Mouse (Mus musculus) liver, embryonic 14.5 days (tissue): Measurements from ENCODE around the gene Uqcc2. TPM values are rescaled to one million over a fixed set of nuclear protein-coding genes. Genes with fewer than 3 reads are reported as not detected.

Experiments
- ATAC-seq: fragments of 200-750 bp; cut with Nextera tagmentation; 2 replicates; pipeline ENCODE4 v1.8.0; 2017; ENCODE audit warnings: moderate number of reproducible peaks, mild to moderate bottlenecking, moderate library complexity; ENCODE audit not compliant: insufficient read depth
- DNase-seq, 3 experiments: peaks; one replicate each; pipeline ENCODE4 v3.0.0-alpha.2; 2012 to 2013; ENCODE audit warnings: low read depth in 3 of 3, low spot score in 3 of 3
- H3K27ac ChIP-seq: fragments of 300-500 bp; sonication (generic); 2 replicates; pipeline ENCODE4 v1.5.1; 2014; ENCODE audit warnings: moderate library complexity, mild to moderate bottlenecking, control low read depth, inconsistent platforms
- H3K27me3 ChIP-seq: fragments of 300-500 bp; sonication (generic); 2 replicates; pipeline ENCODE4 v1.6.1; 2014; ENCODE audit warnings: mild to moderate bottlenecking, low read length, moderate library complexity; ENCODE audit not compliant: control insufficient read depth, insufficient read depth
- H3K36me3 ChIP-seq: fragments of 300-500 bp; sonication (generic); replicated peaks from 2 replicates; pipeline ENCODE4 v1.6.1; 2014; ENCODE audit warnings: low read depth; ENCODE audit not compliant: control insufficient read depth, insufficient read depth
- H3K4me1 ChIP-seq, 2 experiments: fragments of 200-500 bp in 1 of 2; fragments of 300-500 bp in 1 of 2; sonication (generic) in 1 of 2; replicated peaks; 2 replicates each; pipeline ENCODE4 v1.6.1; 2012 to 2014; ENCODE audit warnings: antibody characterized with exemption in 1 of 2, inconsistent platforms in 1 of 2, low read length in 1 of 2; ENCODE audit not compliant: control insufficient read depth in 2 of 2, insufficient read depth in 2 of 2
- H3K4me2 ChIP-seq: fragments of 300-500 bp; sonication (generic); 2 replicates; pipeline ENCODE4 v1.6.1; 2014; ENCODE audit warnings: low read depth, mild to moderate bottlenecking, control low read depth, moderate library complexity
- H3K4me3 ChIP-seq, 2 experiments: fragments of 200-500 bp in 1 of 2; fragments of 300-500 bp in 1 of 2; sonication (generic) in 1 of 2; 2 replicates each; pipeline ENCODE4 v1.5.1; 2012 to 2014; ENCODE audit warnings: low read depth in 2 of 2, low read length in 2 of 2, mild to moderate bottlenecking in 2 of 2, control low read depth in 1 of 2, inconsistent platforms in 1 of 2, moderate library complexity in 1 of 2; ENCODE audit not compliant: insufficient read depth in 1 of 2
- H3K9ac ChIP-seq: fragments of 300-500 bp; sonication (generic); replicated peaks from 2 replicates; pipeline ENCODE4 v1.6.1; 2014; ENCODE audit warnings: mild to moderate bottlenecking, control low read depth, moderate library complexity
- H3K9me3 ChIP-seq: fragments of 300-500 bp; sonication (generic); 2 replicates; pipeline ENCODE4 v1.6.1; 2016; ENCODE audit warnings: low read length, mixed read lengths; ENCODE audit not compliant: control insufficient read depth
- CTCF ChIP-seq: IDR thresholded peaks from 2 replicates; pipeline ENCODE4 v1.5.1; 2016; ENCODE audit warnings: antibody characterized with exemption, low read depth, control low read depth
- EP300 ChIP-seq: IDR thresholded peaks from 2 replicates; pipeline ENCODE4 v1.6.1; 2016; ENCODE audit warnings: antibody characterized with exemption, low read depth
- WGBS: fragments of 180-500 bp; shearing (Covaris S2); extraction: QIAGEN DNeasy Blood & Tissue Kit; methylation state at CpG from one replicate; pipeline ENCODE4 v1.1.7; 2014; ENCODE audit not compliant: insufficient replicate concordance; 5-methylcytosine and 5-hydroxymethylcytosine counted together
- polyA plus RNA-seq, 2 experiments: library from polyadenylated mRNA; depleted of rRNA in 1 of 2; stranded (reverse) in 1 of 2; unstranded in 1 of 2; fragments of >200 nt; fragmentation: Nextera tagmentation in 1 of 2; extraction: Ambion mirVana in 1 of 2; gene quantifications; 2 replicates each; pipeline versions ENCODE4 v1.2.1 to v1.2.3; 2012 to 2014

Uqcc2 gene
- polyA plus RNA-seq, 2 experiments, result 129 to 208 TPM

- H3K9ac ChIP-seq, result no peak overlapping the region
- H3K27ac ChIP-seq, result no peak overlapping the region
- H3K4me3 ChIP-seq, result no peak overlapping the region
- DNase-seq, result no peak
- no peaks in the 10 kb centered on the region for H3K9me3 ChIP-seq
- ATAC-seq, result no peak
- H3K27me3 ChIP-seq, result no peaks in the 10 kb centered on the region
- no peak overlapping the region for H3K4me2 ChIP-seq
- peaks cover 5 to 14% of the 10 kb centered on the region in 2 experiments for H3K4me1 ChIP-seq
- WGBS, result 82% methylated on average over 5 of the region's 5 CpGs
- TF ChIP-seq CTCF (no peak), EP300 (no peak)
- H3K36me3 ChIP-seq, result no peaks in the 10 kb centered on the region; the same call in none of the 2 replicates
Observed at GRCm38 (mm10) chr17:27128189-27128588, 5.5 kb downstream of the Uqcc2 start.

GRCm38 (mm10) chr17:27126974-27127373 lies 6.7 kb downstream of the Uqcc2 start:
- H3K27me3 ChIP-seq, result no peaks in the 10 kb centered on the region
- WGBS, result 78% methylated on average over 10 of the region's 10 CpGs
- peaks cover 0 to 5% of the 10 kb centered on the region in 2 experiments; a peak in 1 of 4 replicates for H3K4me1 ChIP-seq
- ATAC-seq (no peak), DNase-seq (no peak)
- H3K27ac ChIP-seq, result no peak overlapping the region
- no peak overlapping the region for H3K4me3 ChIP-seq
- H3K9me3 ChIP-seq, result no peaks in the 10 kb centered on the region
- no peak overlapping the region for H3K4me2 ChIP-seq
- TF ChIP-seq EP300, result no peak
- no peak for TF ChIP-seq CTCF
- no peaks in the 10 kb centered on the region; the same call in none of the 2 replicates for H3K36me3 ChIP-seq
- no peak overlapping the region for H3K9ac ChIP-seq

GRCm38 (mm10) chr17:27125669-27126202 lies 8.0 kb downstream of the Uqcc2 start:
- WGBS, result 79% methylated on average over 11 of the region's 11 CpGs
- Histone ChIP-seq H3K4me1 (peaks cover 0 to 5% of the 10 kb centered on the region in 2 experiments; a peak in 1 of 4 replicates), H3K27me3 (no peaks in the 10 kb centered on the region), H3K27ac (no peak overlapping the region), H3K4me3 (no peak overlapping the region), H3K9ac (no peak overlapping the region), H3K9me3 (no peaks in the 10 kb centered on the region), H3K4me2 (no peak overlapping the region), H3K36me3 (no peaks in the 10 kb centered on the region; the same call in none of the 2 replicates)
- no peak for DNase-seq
- TF ChIP-seq EP300 (no peak), CTCF (no peak)
- ATAC-seq, result no peak

GRCm38 (mm10) chr17:27125185-27125584 lies 8.5 kb downstream of the Uqcc2 start:
- Histone ChIP-seq H3K4me2 (no peak overlapping the region), H3K9me3 (no peaks in the 10 kb centered on the region), H3K9ac (no peak overlapping the region), H3K4me3 (no peak overlapping the region), H3K27ac (no peak overlapping the region), H3K4me1 (peaks cover 0 to 5% of the 10 kb centered on the region in 2 experiments; a peak in 1 of 4 replicates), H3K36me3 (no peaks in the 10 kb centered on the region; the same call in none of the 2 replicates), H3K27me3 (no peaks in the 10 kb centered on the region)
- TF ChIP-seq CTCF (peak; percentile 95), EP300 (no peak)
- 34% methylated on average over 12 of the region's 12 CpGs for WGBS
- DNase-seq, result peak in 2 of 3 experiments; percentile 28 to 34
- no peak; the same call in 1 of the 2 replicates for ATAC-seq

- Histone ChIP-seq H3K27me3 (no peaks in the 10 kb centered on the region), H3K4me2 (no peak overlapping the region), H3K4me3 (no peak overlapping the region), H3K27ac (no peak overlapping the region), H3K9ac (no peak overlapping the region), H3K36me3 (no peaks in the 10 kb centered on the region; the same call in none of the 2 replicates), H3K9me3 (no peaks in the 10 kb centered on the region), H3K4me1 (peaks cover 0 to 5% of the 10 kb centered on the region in 2 experiments; a peak in 1 of 4 replicates)
- 77% methylated on average over 7 of the region's 7 CpGs for WGBS
- ATAC-seq (peak; percentile 44), DNase-seq (peak in 2 of 3 experiments; percentile 10 to 19)
- TF ChIP-seq CTCF, result no peak
- no peak for TF ChIP-seq EP300
Observed at GRCm38 (mm10) chr17:27123813-27124375, 9.8 kb downstream of the Uqcc2 start.
